Mouse (Mus musculus) stomach, postnatal 0 days (tissue): ENCODE measurements at regions not wholly inside any gene's neighbourhood (a gene's known extent, or its start where the extent isn't known, plus 50 kb on each side); places are given as distances from the start of the nearest gene placed in this dataset.

Experiments used
- ATAC-seq: fragments of 200-750 bp; cut with Nextera tagmentation; 2 replicates; pipeline ENCODE4 v1.8.0; 2017; ENCODE audit not compliant: low FRiP score, low TSS enrichment
- DNase-seq: peaks from one replicate; pipeline ENCODE4 v3.0.0-alpha.2; 2016; ENCODE audit warnings: low spot score
- H3K27ac ChIP-seq: fragments of 300-500 bp; sonication (generic); replicated peaks from 2 replicates; pipeline ENCODE4 v1.5.1; 2014; ENCODE audit warnings: mild to moderate bottlenecking, control low read depth
- H3K27me3 ChIP-seq: fragments of 300-500 bp; sonication (generic); 2 replicates; pipeline ENCODE4 v1.6.1; 2014; ENCODE audit warnings: low read length; ENCODE audit not compliant: control insufficient read depth, insufficient read depth
- H3K36me3 ChIP-seq: fragments of 300-500 bp; sonication (generic); 2 replicates; pipeline ENCODE4 v1.6.1; 2014; ENCODE audit warnings: low read length, mixed read lengths; ENCODE audit not compliant: control insufficient read depth, insufficient read depth
- H3K4me1 ChIP-seq: fragments of 300-500 bp; sonication (generic); replicated peaks from 2 replicates; pipeline ENCODE4 v1.6.1; 2014; ENCODE audit warnings: antibody characterized with exemption; ENCODE audit not compliant: control insufficient read depth, insufficient read depth
- H3K4me2 ChIP-seq: fragments of 300-500 bp; sonication (generic); replicated peaks from 2 replicates; pipeline ENCODE4 v1.6.1; 2014; ENCODE audit warnings: low read depth, mild to moderate bottlenecking, control low read depth, moderate library complexity
- H3K4me3 ChIP-seq: fragments of 300-500 bp; sonication (generic); 2 replicates; pipeline ENCODE4 v1.5.1; 2014; ENCODE audit warnings: low read depth, low read length, control low read depth
- H3K9ac ChIP-seq: fragments of 300-500 bp; sonication (generic); 2 replicates; pipeline ENCODE4 v1.6.1; 2014; ENCODE audit warnings: mild to moderate bottlenecking, low read length, control low read depth, mixed read lengths
- H3K9me3 ChIP-seq: fragments of 300-500 bp; sonication (generic); 2 replicates; pipeline ENCODE4 v1.6.1; 2016; ENCODE audit warnings: low read length; ENCODE audit not compliant: control insufficient read depth
- CTCF ChIP-seq: IDR thresholded peaks from 2 replicates; pipeline ENCODE4 v1.5.1; 2016; ENCODE audit warnings: antibody characterized with exemption, low read depth, mild to moderate bottlenecking, moderate library complexity
- EP300 ChIP-seq: optimal IDR thresholded peaks from 2 replicates; pipeline ENCODE3; 2016; ENCODE audit warnings: antibody characterized with exemption
- WGBS: fragments of 180-500 bp; shearing (Covaris S2); extraction: QIAGEN DNeasy Blood & Tissue Kit; methylation state at CpG from one replicate; pipeline ENCODE4 v1.1.7; 2014; 5-methylcytosine and 5-hydroxymethylcytosine counted together

DNA sequence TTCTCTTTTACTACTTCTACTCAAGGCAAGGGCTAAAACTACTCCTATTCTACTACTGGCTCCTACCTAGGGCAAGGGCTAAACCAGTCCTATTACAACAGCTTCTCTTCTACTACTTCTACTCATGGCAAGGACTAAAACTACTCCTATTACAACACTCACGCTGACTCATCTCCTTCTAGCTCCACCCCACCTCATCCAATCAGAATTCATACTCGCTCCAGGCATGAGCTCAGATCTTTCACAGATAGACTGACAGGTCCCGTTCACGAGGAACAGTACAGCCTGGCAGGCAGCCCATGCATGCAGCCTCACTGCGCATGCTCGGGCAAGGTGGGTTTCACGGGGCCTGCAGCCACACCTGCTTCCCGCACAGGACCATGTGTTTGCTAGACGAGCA, 79.6 kb upstream of the Nyx start:
- Histone ChIP-seq H3K9me3 (no peaks in the 10 kb centered on the region), H3K4me2 (no peak overlapping the region), H3K27ac (no peak overlapping the region), H3K27me3 (no peaks in the 10 kb centered on the region), H3K4me1 (no peaks in the 10 kb centered on the region), H3K36me3 (no peaks in the 10 kb centered on the region), H3K4me3 (no peak overlapping the region), H3K9ac (no peak overlapping the region)
- WGBS: 72% methylated on average over 9 of the region's 9 CpGs
- no peak for TF ChIP-seq CTCF
- TF ChIP-seq EP300: no peak
- DNase-seq (peak; percentile 14), ATAC-seq (peak; percentile 70; the same call in 1 of the 2 replicates)

DNA sequence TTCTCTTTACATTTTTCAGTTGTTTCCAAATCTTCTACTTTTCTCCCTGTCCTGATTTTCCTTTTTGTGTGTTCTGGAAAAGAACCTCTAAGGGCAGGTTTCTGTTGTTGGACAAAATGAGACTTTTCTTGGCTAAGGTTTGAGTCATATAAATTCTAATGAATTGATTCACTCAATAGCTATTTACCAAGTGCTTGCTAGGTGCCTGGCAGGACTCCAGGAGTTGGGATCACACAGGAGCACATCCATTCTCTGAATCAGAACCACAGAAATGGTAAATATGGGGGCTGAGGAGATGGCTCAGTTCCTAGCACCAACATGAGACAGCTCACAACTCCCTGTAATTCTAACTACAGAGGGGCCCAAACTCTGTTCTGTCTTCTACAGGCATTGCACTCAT, 67.4 kb upstream of the Nyx start:
- Histone ChIP-seq H3K4me3 (no peak overlapping the region), H3K4me1 (no peaks in the 10 kb centered on the region), H3K4me2 (no peak overlapping the region), H3K36me3 (no peaks in the 10 kb centered on the region), H3K27me3 (no peaks in the 10 kb centered on the region), H3K9ac (no peak overlapping the region), H3K9me3 (no peaks in the 10 kb centered on the region), H3K27ac (no peak overlapping the region)
- ATAC-seq (no peak), DNase-seq (no peak)
- TF ChIP-seq EP300: no peak
- no peak for TF ChIP-seq CTCF

DNA sequence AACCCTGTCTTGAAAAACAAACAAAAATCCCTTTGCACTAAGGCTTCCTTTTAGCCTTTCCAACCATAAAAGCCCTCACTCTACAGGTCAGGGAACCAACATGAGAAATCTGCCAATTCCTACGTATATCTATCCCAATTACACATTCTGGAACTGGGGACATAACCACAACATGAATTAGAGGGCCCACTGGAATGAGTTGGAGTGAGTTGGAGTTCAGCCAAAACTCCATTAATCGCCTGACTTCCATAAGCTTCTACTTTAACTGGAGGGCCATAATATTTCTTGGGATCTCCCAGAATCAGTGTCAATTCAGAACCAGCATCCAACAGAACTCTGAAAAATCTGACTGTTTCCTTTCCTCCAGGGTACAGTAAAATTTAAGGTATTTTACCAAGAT, 53.2 kb upstream of the Nyx start:
- Histone ChIP-seq H3K4me1 (no peaks in the 10 kb centered on the region), H3K4me3 (no peak overlapping the region), H3K36me3 (no peaks in the 10 kb centered on the region), H3K27ac (0 out of 2 replicates have a peak overlapping the region, but pooled peaks have one; percentile 18), H3K27me3 (no peaks in the 10 kb centered on the region), H3K4me2 (no peak overlapping the region), H3K9me3 (no peaks in the 10 kb centered on the region), H3K9ac (no peak overlapping the region)
- TF ChIP-seq CTCF (no peak), EP300 (no peak)
- DNase-seq (no peak), ATAC-seq (no peak)
- 56% methylated on average over 2 of the region's 2 CpGs for WGBS

DNA sequence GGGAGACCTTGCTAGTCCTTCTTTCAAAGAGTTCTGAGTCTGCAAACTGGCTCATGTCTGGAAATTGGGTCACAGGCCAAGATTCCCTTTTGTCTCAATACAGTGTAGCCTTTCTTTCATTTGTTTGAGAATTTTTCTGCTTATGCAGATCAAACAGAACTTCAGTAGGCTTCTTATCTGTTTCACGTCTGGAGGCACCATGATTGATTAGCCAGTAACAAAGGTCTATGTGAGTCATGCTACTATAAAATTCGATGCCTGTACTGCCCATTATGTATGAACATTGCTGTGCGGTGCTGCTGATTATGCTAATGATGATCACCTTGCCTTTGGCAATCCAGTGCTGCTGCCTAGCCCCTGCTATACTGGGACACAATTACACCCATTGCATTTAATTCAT, 52.8 kb upstream of the Nyx start:
- peak; percentile 17 for DNase-seq
- no peaks in the 10 kb centered on the region for H3K27me3 ChIP-seq
- H3K9me3 ChIP-seq: no peaks in the 10 kb centered on the region
- H3K27ac ChIP-seq: no peak overlapping the region
- H3K36me3 ChIP-seq: no peaks in the 10 kb centered on the region
- TF ChIP-seq EP300: no peak
- TF ChIP-seq CTCF: no peak
- H3K4me1 ChIP-seq: no peaks in the 10 kb centered on the region
- H3K9ac ChIP-seq: no peak overlapping the region
- no peak overlapping the region for H3K4me3 ChIP-seq
- no peak overlapping the region for H3K4me2 ChIP-seq
- ATAC-seq: peak; percentile 92
- 34% methylated on average over 3 of the region's 3 CpGs for whole genome bisulfite sequencing
